Mouse (Mus musculus) spleen, embryonic (tissue): Measurements from ENCODE around the gene Scyl1.

Experiments
- CTCF ChIA-PET: fragments of 350-600 bp; sonication (Branson Sonifier 250); formaldehyde crosslinking; loops from one replicate; lab custom pipeline; 2022; lab: Charles Lee

Gene Scyl1

GRCm38 (mm10) chr19:5749476-5749875 is 21.7 kb downstream of the Scyl1 start:
- CTCF ChIA-PET: no interaction called here

GRCm38 (mm10) chr19:5746907-5747363 is 24.3 kb downstream of the Scyl1 start:
- CTCF ChIA-PET: no interaction called here

GRCm38 (mm10) chr19:5745756-5746710 is 25.2 kb downstream of the Scyl1 start:
- CTCF ChIA-PET: interaction anchor here (0.6 kb wide), 1 partner anchor 251 kb away, joined by 5 read pairs; no protein-coding TSS in a partner anchor

DNA sequence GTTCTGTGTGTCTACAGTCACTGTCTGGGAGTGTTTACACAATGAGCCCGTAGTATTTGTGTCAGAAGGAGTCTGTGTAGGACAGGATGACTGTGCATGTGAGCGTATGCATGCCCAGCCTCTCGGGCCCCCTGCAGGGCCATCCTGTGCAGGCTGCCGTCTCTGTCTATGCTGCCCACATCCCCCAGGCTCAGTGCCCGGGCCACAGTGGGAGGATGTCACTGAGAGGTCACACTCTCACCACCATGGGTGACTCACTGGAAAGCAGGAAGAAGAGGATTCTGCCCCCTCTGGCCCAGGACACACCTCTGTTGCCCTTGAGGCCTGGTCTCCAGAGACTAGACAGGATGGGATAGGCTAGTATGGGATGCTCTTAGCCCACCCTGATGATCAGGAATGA is 27.6 kb downstream of the Scyl1 start:
- CTCF ChIA-PET: no interaction called here

GRCm38 (mm10) chr19:5742241-5742641 is 29.0 kb downstream of the Scyl1 start:
- CTCF ChIA-PET: no interaction called here

DNA sequence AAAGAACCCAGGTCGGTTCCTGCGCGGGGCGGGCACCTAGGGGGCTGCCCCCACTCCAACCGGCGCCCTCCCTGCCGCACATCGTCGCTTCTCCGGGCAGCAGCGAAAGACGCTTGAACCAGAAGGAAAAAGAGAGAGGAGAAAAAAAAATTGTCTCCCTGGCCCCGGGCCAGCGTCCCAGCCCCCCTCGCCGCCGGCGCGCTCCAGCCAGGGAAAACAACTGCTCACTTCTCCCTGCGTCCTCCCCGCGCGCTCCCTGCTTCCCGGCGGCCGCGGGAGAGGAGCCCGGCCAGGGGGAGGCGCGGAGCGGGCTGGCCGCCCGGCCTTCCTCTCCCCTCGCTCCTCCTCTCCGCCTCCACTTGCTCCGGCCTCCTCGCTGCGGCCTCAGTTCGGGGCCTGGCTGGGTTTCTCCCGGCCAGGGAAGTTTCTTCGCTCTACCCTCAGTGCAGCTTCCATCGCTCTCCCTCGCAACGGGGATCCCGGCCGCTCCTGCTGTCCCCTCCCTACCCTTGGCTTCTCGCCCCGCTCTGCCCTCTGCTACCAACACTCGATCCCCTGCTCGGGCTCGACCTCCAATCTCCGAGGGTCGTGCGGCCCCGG is 29.5 kb downstream of the Scyl1 start:
- CTCF ChIA-PET: interaction anchor here (0.6 kb wide), 1 partner anchor 52 kb away, joined by 3 read pairs; no protein-coding TSS in a partner anchor

GRCm38 (mm10) chr19:5740320-5741317 is 30.6 kb downstream of the Scyl1 start, which contains the start of gene Ltbp3:
Gene Ltbp3 (plus strand): TSS chr19:5740904.
- CTCF ChIA-PET: interaction anchor here (0.6 kb wide), 1 partner anchor 51 kb away, joined by 3 read pairs; no protein-coding TSS in a partner anchor

GRCm38 (mm10) chr19:5739446-5739845 is 31.8 kb downstream of the Scyl1 start:
- CTCF ChIA-PET: interaction anchor here (0.6 kb wide), 1 partner anchor 131 kb away, joined by 4 read pairs; no protein-coding TSS in a partner anchor

DNA sequence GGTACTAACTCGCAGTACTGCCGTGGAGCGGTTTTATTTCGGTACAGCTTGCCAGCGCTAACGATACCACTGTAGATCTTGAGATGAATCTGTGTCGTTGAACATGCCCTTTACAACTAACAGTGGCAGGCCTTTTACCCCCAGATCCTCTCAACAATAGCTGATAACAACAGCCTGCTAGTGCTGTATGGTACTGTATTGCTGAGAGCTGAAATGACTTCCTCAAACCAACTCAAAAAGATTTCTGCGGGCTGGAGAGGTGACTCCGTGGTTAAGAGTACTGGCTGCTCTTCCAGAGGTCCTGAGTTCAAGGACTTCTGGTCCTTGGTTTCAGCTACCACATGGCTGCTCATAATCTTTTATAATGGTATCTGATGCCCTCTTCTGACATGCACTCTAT is 36.9 kb downstream of the Scyl1 start:
- CTCF ChIA-PET: no interaction called here

- CTCF ChIA-PET: no interaction called here
Observed at GRCm38 (mm10) chr19:5731264-5731978, 39.8 kb downstream of the Scyl1 start.

- CTCF ChIA-PET: interaction anchor here (0.5 kb wide), 1 partner anchor 164 kb away, joined by 3 read pairs; the partner anchor contains the start of gene Tigd3
Observed at GRCm38 (mm10) chr19:5730314-5731186, 40.7 kb downstream of the Scyl1 start.

GRCm38 (mm10) chr19:5729444-5729815 is 41.8 kb downstream of the Scyl1 start, which contains the start of gene Fam89b:
Gene Fam89b (minus strand): TSS chr19:5729653.
- CTCF ChIA-PET: interaction anchor here (1.5 kb wide), 1 partner anchor 19 kb away, joined by 3 read pairs; no protein-coding TSS in a partner anchor

- CTCF ChIA-PET: interaction anchor here (1.5 kb wide), 1 partner anchor 18 kb away, joined by 3 read pairs; no protein-coding TSS in a partner anchor
Observed at GRCm38 (mm10) chr19:5728631-5729443, 42.4 kb downstream of the Scyl1 start.

DNA sequence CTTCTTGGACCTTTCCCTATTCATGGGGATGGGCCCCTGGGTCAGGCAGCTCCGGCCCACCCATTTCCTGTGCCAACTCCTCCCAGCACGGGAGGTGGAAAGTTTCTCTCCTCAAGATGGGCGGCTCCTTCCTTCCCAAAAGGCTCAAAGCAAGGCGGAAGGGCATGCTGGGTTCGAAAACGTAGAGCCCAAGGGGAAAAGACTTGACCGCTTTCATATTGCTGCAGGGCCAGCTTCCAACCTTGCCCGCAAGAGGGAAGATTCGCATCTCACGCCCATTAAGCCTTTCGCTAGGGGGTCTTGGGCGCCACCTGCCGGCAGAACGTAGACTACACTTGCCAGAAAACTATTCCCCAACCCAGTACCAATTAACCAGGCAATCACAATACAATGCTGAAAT is 43.5 kb downstream of the Scyl1 start:
- CTCF ChIA-PET: interaction anchor here (0.7 kb wide), 1 partner anchor 16 kb away, joined by 4 read pairs; no protein-coding TSS in a partner anchor

GRCm38 (mm10) chr19:5726961-5727578 is 44.1 kb downstream of the Scyl1 start:
- CTCF ChIA-PET: no interaction called here

DNA sequence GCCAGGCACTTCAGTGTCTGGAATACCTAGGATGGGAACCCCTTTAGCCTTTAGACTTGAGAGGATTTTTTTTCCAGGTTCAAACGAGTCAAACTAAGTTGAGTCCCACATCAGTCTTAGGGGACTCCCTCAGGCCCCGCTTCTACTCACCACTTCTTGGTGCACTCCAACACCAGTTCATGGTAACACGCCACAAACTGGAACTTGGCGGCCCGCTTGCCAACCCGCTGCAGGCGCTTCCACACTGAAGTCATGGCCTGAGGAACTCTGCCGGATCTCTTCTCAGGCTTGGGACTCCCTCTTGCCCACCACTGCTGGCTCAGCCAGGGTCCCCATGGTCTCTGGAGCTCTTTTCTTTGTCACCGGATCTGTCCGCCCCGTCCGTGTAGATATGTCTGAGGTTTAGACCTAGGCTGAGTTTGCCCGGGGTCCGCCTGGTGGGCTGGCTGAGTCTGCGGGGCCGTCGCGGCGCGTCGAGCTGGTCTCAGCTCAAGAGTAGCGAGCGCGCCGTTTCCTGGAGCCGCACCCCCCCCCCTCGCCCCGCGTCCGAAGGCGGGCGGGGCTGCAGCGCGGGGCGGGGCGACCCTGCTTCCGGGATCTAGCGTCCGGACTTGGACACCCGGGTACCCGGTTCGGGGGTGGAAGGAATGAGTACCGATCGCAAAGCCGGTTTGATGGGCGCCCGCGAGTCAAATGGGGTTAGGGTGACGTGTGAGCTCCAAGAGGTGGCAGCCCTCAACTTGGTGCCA is 45.3 kb downstream of the Scyl1 start, which contains the start of gene Ehbp1l1:
Gene Ehbp1l1 (minus strand): TSS at position 551 of the 749 bp plus-strand sequence.
- CTCF ChIA-PET: interaction anchor here (1.0 kb wide), 1 partner anchor 196 kb away, joined by 3 read pairs; no protein-coding TSS in a partner anchor
